Mouse (Mus musculus) embryo, embryonic 10.5 days (tissue): ENCODE results near the gene Gnai3.

Experiments used
- DNase-seq: peaks from one replicate; pipeline ENCODE4 v3.0.0-alpha.2; 2015; ENCODE audit warnings: low spot score

Gene Gnai3

GRCm38 (mm10) chr3:108145534-108146445 is at the start of gene Gnai3:
Gnai3 (minus strand) TSS chr3:108146146.
- DNase-seq: peak; percentile 97

GRCm38 (mm10) chr3:108195287-108195686 is 49.3 kb upstream of the Gnai3 start:
- DNase-seq: no peak

- no peak for DNase-seq
These were observed 47.7 kb upstream of the Gnai3 start for GRCm38 (mm10) chr3:108193686-108194085.

DNA sequence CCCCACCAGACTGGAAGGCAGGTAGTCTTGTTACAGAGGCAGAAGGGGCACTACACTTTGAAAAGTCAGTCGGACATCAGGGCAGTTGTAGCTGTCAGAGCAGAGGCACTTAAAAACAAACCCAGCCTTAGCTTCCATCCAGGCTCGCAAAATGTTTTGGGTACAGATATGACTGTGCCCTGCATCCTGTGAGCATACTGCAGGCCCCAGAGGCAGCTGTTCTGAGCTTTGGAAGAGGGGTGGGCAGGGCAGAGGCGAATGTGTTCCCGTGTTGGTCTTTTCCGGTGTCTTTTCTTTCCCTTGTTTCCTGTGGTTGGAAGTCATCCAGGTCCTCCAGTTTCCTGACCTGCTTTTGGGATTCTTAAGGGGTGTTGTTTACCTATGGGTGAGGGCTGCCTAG is 44.0 kb upstream of the Gnai3 start:
- DNase-seq: no peak

DNA sequence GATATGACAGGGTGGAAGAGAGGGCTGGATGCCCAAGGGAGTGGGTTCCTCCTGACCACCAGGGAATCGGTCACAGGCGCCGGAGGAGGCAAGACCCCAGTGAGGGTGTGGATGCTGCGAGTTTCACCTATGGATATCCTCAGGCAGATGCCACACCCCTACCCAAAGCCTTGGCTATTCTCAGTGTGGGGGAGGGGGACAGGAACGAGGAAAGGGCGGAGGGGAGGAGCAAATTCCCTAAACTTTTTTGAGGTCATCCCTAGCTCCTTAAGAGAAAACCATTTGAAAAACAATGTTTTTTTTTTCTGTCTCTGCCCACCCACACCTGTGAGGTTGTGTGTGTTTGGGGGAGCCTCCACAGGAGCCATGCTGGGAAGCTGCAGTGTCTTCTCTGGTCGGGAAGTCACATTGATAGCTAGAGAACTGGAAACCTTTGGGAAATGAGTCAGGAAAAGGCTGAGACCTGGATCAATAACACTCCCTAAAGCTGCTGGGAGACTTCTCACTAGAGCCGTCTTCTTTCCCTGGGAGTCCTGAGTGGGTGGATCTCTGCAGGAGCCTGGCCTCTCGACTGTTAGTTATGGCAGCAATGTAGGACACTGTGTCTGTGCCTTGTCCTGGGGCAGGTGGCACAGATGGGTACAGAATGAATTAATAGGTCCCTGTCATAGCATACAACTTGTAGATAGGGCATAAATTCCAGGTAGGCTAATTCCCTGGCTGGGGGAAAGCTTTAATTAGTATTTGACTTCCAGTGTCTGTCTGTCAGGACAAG is 43.0 kb upstream of the Gnai3 start:
- DNase-seq: no peak

DNA sequence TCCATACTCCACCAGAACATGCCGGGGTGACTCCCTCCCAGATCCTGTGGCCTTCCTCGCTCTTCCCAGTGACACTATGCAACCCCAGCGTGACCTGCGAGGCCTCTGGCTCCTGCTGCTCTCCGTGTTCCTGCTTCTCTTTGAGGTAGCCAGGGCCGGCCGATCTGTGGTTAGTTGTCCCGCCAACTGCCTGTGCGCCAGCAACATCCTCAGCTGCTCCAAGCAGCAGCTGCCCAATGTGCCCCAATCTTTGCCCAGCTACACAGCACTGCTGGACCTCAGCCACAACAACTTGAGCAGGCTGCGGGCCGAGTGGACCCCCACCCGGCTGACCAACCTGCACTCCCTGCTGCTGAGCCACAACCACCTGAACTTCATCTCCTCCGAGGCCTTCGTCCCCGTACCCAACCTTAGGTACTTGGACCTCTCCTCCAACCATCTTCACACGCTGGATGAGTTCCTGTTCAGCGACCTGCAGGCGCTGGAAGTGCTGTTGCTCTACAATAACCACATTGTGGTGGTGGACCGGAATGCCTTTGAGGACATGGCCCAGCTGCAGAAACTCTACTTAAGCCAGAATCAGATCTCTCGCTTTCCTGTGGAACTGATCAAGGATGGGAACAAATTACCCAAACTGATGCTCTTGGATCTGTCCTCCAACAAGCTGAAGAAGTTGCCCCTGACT is 41.3 kb upstream of the Gnai3 start:
- no peak for DNase-seq

DNA sequence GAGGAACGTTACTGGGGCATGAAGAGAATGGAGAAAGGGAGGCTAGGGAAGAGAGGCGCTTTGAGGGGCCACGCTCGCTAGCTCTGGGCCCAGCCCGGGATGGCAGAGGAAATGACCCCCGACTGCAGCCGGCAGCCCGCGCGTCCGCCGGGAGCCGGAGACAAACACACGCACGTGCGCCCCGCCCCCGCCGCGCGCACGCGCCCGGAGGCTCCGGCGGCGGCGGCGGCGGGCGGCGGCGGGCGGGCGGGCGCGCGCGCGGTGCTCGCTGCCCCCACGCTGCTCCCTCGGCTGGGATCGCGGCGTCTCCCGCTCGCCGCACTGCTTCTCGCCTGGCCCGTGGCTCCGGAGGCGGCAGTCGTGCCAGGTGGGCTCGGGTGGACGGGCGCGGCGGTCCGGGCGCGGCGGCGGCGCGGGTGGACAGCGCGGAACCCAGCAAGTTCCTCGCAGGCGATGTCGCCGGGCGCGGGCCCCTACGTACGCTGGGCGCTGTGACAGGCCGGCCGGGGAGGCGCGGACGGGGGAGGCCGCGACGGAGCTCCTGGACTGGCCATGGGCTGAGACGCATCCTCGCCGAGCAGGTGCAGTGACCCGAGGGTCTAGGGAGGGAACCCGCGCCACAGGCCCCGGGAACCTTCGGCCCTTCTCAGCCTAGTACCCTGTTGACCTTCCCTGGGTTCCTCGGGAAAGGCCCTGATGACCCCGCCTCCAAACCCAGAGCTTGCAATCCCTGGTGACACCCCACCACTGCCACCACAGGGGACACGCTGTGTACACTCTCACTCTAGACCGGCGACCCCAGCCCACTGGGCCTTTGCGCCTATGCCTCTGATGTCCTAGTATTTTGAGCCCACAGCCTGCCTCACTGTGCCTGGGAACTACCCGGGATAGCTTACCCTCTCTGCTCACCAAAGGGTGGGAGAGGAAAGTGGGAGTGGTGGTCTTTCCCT is 40.4 kb upstream of the Gnai3 start, which contains the start of gene Amigo1:
Gene Amigo1 (plus strand): TSS at position 238 of the 950 bp plus-strand sequence.
- DNase-seq: peak; percentile 70

DNA sequence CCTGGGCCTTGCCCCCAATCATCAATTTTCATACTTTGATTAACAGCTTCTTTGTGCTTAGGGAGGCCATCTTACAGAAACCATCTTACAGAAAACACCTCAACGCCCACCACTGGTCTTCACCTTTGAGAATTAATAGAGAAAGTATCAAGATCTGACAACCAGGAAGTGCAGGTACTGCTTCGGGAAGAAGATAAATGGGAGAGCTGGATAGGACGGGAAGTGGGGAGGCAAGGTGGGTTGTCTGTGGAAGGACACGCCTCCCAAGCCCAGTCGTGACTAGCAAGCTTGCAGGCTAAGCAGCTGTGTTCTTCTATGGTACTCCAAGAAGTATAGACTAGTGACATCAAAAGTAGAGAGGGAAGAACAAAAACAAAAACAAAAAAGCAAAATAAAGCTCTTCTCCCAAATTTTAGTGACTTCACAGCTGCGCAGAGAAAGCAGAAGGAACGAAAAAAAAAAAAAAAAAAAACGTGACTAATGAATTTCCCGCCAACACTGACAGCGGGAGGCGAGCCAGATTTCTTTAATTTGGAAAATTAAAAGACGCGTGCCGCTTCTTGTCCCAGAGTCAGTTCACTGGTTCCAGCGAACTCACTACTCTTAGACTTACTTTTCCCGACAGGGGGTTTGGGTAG is 39.6 kb upstream of the Gnai3 start:
- peak; percentile 33 for DNase-seq

GRCm38 (mm10) chr3:108184742-108185141 is 38.8 kb upstream of the Gnai3 start:
- no peak for DNase-seq

DNA sequence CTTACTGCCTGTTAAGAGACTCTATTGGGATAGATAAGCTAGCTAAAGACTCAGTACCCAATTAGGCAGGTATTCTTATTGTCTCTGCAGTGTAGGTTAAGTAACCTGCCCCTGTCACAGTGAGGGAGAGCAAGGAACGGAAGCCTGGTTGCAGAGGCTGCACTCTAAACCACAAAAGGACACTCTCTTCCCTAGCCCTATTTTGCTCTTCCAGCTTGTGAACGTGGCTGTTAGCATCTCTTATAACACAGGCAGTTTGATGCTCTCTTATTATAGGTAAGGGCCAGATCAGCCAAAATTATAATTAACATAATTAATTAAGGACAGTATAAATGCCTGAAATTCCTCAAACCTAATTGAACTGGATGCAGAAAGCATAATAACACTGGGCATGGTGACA is 34.6 kb upstream of the Gnai3 start:
- no peak for DNase-seq

GRCm38 (mm10) chr3:108178756-108179715 is 33.1 kb upstream of the Gnai3 start:
- DNase-seq: no peak

DNA sequence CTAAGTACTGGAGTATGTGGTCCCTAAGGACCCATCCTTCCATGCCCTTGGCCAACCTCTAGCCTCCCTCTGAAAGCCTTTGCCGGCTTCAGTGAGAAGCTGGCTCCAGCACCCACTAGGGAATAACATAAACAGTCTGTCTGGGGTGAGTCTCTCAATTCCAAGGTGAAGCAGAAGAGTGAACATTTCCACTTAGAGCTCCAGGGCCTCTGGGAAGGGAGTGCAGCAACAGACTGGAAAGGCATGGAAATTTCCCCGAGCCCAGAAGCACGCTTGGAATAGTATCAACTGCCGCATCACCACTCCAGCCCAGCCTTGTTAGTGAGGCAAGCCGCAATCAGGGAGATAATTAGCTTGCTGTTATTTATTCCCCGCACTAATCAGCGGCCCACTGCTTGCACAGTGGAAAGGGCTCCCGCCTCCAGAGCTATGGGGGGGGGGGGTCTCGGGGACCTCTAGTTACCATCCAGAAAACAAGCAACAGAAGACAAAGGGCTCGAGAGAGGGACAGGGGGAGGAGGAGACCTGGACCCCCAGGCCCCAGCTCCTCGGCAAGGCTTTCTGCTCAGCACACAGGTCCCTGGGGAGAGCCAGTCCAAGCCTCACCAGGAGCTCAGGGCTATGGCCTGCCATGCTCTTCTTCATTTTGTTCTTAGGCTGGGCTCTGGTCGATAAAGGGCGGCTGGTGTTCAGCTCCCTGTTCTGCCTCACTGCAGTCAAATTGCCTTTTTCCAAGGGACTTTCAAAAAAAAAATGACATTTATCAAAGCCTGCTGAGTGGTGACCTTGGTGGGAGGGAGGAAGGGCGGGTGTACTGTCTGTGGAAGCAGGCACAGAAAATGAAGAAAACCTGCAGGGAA is 29.0 kb upstream of the Gnai3 start:
- DNase-seq: no peak

GRCm38 (mm10) chr3:108169199-108169598 is 23.3 kb upstream of the Gnai3 start:
- DNase-seq: peak; percentile 30

GRCm38 (mm10) chr3:108167499-108167898 is 21.6 kb upstream of the Gnai3 start:
- peak; percentile 39 for DNase-seq

DNA sequence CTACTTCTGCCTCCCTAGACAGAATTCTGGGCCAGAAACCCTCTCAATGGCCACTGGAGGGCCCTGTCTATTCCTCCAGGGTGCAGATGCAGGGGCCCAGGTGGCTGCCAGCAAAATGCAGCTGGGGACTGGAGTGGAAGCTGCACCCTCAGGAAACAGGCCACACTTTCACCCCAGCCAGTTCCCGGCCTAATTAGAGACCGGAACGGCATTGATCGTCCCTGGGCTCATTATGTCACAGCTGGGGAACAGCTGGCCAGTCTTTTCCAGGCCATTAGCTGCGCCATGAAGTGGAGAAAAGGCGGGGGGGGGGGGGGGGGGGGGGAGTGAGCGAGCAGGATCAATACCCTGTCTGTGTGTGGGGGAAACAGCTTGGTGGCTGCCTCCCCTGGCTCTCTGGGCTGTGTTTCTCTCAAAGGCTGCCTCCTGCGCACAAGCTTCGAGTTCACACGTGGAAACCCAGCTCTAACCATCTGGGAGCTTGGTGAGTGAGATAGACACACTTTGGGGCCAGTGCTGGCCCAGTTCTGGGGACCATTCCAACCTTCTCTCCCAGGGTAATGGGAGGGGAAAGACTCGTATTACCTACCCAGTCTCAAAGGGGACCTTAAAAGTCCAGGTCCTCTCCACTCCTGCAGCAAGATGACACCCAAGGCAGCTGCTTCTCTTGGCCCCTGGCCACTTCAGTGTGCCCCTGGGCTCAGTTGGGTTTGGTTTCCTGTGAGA is 20.7 kb upstream of the Gnai3 start:
- peak; percentile 83 for DNase-seq

DNA sequence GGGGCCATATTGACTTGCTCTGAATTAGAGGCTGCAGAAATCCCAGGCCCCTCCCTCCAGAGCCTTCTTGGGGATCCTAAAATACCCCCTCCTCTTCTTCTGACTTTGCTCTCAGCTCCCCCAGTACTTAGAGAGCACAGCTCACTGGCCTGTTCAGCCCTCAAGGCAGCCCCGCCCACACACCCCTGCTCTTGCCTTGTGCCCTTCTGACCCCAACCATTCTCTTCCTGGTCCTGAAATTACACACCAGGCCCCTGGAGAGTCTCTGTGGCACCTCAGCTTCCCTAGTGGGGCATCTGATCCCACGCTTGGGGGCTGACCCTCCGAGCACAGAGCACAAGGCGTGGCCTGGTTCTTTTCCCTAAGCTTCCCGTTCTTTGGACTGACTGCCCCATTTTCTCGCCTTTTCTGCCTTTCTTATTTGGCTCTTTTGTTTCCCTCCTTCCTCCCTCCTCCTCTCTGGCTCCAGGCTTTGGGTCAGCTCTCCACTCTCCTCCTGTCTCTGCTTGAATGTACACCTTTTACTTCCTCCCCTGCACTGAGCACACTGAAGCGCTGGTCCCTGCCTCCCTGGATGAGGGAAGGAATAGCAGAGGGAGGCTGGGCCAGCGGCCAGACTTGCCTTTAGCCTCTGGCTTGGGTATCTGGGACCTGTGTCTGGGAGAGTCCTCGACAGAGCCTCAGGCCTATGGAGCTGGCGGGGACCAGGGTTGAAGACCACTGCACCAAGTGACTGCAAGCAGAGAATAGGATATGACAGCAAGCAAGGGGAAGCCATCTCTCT is 19.8 kb upstream of the Gnai3 start:
- DNase-seq: peak; percentile 68

DNA sequence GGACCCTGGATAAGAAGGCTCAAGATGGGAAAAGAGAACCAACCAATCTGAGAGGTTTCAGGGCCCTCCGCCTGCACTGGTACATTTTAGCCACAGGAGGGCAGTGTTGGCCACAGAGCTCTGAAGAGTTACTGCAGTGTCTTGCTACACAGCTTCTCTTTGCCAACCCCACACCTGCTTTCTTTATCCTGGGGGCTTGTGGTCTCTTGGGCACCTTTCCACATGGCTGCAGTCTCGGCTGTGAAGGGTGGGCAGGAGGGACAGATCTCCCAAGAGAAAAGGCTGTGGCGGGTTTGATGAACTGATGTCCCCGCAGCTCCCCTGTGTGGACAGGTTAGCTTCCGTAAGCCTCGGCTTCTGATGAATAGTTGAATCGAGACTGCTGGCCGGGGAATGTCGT is 18.9 kb upstream of the Gnai3 start:
- DNase-seq: peak; percentile 95
